Mouse (Mus musculus) right cerebral cortex, postnatal 4 days (tissue): Measurements from ENCODE around the gene Aprt.
"Not testable (repeated sequence)": the region's sequence is repeated elsewhere in the genome, so short reads cannot be mapped to it uniquely, and the experiment has no call there.

ENCODE experiments used
- DNase-seq: peaks from one replicate; pipeline ENCODE4 v3.0.0-alpha.2; 2022

The Aprt gene

DNA sequence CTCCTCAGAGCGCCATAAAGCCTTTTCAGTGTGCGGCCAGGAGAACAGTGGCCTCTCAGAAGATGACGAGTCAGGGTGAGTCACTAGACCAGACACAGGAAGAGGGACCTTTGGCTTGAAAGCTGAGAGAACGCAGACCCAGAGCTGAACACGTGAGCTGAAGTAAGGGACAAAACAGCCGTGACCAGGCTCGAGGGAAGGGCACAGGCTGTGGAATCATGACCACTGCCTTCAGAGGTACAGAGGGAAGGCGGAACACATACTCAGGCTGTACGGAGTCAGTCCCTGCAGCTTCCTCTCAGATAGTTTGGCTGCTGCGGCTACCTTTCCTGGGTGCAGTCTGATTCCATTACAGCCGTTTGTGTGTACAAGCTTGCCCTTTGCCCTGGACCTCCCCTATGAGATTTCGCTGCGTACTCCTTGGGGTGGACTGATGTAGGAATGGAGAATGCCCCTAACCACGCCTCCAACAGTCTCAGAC is 8.7 kb upstream of the Aprt start:
- DNase-seq = no peak

DNA sequence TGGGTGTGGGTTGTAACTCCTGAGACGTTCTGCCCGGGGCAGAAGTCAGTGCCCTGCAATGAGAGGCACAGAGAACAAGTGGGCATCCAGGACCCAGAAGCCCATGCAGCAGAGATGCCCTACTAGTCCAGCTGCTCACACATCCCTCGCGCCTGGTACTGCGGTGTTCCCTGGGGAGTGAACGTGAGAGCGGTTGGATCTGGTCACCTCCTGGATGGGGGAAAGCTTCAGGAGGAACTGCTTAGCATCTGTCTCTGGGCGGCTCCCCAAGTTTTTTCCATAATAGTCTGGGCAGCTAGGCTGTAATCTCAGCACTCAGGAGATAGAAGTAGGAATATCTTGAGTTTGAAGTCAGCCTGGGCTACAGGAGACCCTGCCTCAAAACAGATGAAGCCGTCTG is 8.3 kb upstream of the Aprt start:
- DNase-seq = no peak

DNA sequence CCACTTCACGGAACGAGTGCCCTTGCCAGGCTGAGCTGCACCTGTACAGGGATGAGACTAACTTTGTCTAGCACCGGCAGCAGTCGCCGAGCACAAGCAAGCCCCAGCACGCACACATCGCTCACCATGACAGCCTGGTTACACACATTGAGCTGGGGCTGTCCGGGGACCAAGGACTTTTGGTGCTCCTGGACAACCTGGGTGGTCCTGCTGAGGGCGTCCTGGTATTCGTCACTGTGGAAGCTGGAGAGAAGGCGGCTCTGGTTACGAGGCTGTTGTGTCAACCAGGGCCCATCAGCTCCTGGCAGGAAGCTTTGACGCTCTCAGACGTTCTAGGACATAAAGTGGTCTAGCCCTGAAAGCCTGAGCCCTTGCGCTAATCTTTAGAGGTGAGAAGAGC is 4.2 kb upstream of the Aprt start:
- no peak for DNase-seq

DNA sequence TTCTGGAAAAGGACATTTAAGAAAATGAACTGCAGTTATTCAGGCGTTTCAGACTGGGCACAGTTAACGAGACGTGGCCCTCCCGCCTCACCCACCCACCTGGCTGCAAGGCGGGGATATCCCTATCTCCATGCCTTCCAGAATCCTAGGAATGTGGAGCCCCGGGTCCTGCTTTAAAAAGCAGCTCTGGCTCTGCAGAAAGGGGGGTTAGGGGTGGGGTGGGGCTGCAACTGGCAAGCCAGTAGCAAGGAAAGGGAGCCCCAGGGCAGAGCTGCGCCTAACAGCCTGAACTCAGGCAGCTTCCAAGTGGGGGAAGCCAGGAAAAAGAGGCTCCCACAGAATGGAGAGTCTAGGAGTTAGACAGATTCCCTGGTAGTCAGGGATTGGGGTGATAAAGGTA is 2.5 kb upstream of the Aprt start:
- DNase-seq = no peak

DNA sequence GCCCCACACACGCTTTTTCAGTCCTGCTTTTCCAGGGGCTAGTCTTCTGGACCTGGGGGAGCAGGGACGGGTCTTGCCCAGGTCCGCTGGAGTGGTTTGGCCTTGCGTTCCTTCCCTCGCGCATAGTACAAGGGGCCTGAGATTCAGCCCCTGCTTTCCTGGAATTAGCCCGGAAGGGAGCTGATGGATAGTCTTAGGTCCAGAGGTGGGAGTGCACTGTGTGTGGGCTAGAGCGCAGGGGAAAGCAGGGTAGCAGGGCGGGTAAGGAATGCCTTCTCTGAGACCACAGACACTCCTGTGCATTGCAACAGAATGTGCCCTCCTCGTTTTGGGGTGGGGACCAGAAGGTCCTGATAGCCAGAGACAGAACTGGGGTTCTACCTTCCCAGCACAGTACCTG is 407 bp upstream of the Aprt start:
- no peak for DNase-seq

DNA sequence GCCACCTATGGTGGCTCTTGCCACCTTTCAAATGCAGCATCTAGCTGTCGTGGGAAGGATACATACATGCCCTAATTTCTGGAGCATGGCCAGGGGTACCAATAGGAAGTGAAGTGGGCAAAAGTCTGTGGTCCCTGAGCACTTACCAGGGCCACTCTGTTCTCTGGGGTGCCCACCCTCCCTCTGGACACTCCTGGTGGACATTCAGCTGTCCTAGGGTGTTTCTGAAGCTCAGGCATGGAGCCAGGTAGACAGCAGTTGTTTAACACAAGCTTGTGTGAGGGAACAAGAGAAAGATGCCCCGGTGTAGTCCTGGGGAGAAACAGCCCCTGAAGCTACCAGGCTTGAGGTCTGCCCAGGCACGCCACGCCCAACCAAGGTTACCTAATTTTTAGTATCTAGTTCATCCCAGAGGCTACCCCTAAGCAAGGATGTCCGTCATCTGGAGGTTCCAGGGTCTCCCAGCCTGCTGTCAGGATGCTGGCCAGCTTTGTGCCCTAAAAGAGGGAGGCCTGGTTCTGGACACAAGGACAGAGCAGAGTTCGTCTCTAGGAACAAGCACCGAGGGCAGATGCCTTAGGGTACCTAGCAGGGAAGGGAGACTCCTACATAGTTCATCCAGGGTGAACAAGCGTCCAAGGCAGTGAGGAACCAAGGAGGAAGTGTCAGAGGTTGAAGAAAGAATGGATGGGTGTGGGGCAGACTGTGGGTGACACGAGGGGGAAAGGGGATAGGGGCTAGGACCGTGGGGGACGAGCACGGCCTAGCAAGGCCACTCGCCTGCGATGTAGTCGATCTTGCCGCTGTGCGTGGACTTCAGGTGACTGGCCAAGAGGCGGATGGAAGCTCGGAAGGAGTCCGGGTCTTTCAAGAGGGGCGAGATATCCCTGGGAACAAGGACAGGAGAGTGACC is 718 bp downstream of the Aprt start:
- no peak for DNase-seq

DNA sequence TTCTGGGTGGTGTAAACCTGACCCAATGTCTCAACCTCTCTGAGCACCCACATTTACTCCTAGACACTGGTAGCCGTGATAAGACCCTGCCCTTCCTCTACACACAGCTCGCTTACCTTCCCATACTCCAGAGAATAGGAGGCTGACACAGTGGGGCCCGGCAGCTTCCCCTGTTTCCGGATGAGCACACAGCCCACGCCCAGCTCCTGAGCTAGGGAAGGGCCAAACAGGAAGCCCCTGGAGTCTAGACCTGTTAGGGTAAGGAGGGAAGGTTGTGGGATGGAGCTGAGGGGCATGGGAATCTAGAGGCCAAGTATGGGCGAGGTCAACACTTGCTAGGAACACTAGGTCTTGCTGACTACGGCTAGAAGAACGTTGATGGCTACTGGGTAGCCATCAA is 1.4 kb downstream of the Aprt start:
- DNase-seq = no peak

DNA sequence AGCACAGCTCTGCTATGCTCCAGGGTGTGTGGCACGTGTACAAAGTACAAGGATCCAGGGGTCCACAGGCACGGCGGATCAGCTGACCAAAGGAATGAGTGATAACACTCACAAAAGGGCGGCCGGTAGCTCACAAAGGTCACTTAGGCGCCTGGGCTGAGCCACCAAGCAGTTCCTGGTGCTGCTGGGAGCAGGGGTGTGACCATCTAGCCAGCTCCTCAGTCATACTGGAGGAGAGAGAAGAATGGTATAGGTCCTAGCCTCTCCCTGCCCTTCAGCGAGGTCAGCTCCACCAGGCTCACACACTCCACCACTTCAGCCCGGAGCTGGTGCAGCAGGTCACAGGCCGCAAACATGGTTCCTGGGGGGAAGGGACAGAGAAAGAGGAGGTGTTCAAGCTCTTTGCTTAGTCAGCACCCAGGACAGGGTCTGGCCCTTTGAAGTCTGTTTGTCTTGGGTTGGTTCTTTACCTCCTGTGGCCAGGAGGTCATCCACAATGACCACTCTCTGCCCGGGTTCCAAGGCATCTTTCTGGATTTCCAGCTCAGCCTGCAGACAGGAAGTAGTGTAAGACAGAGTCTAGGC is 1.9 kb downstream of the Aprt start:
- DNase-seq = no peak

DNA sequence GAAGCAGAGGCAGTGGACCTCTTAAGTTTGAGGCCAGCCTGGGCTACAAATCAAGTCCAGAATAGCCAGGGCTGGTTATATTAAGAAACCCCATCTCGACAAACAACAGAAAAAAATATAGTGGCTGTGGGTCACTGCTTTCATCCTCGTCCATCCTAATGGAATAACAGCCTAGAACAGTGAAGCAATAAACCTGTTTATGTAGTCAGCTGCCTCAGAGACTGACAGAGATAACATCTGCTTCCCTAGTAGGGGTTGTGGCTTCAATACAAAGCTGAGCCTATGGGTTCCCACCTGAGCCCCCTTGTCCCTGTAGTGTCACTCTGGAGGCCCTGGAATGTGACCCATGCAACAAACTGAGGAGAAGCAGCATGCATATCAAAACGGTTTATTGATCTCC is 2.4 kb downstream of the Aprt start:
- DNase-seq = no peak

DNA sequence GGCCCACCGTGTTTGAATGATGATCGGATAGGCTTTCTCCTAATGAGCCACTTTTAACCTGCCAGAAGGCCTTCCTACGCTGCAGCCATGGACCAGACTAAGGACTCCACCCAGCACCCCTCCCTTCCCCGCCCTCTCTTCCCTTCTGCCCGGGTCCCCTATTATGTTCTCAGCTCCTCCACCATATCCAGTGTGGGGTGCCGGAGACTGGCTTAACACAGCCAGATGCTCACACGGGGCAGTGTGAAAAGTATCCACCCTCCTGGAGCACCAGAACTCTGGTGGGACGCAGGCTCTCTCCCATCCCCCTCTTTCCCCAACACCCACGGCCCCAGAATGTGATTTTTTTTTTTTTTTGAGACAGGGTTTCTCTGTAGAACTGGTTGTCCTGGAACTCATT is 3.1 kb downstream of the Aprt start:
- DNase-seq = no peak

DNA sequence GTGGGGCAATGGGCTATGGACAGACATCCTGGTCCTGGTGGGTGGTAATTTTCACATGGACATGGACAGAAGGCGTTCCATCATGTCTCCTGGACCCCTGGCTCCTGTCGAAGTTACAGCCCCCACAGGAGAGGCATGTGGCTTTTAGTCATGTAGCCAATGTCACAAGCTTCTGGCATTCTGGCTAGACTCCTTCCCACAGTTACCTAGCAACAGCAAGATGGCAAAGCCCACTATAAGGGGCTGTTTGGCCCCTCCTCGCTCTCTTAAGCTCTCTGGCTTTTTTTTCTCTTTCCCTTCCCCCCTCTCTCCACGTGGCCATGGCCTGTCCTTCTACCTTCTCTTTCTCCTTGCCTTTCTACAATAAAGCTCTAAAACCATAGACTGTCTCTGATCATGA is 3.5 kb downstream of the Aprt start:
- DNase-seq = not testable (repeated sequence)

DNA sequence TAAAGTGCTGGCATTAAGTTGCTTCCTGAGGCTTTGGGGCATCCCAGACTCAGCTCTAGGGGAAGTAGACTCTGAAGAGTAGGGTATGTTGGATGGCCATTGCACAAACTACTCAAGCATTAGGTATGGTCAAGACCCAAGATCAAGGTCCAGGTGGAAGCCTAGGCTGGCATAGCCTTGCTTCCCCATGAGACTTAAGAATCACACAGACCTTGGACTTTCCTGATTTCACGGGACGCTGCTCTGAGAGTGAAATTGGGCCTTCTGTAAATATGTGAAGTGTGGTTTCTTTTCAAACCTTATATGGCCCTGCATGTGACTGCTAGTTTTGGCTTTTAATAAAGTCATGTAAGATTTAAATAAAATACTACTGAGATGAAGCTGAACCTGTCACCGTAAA is 4.0 kb downstream of the Aprt start:
- no peak for DNase-seq

DNA sequence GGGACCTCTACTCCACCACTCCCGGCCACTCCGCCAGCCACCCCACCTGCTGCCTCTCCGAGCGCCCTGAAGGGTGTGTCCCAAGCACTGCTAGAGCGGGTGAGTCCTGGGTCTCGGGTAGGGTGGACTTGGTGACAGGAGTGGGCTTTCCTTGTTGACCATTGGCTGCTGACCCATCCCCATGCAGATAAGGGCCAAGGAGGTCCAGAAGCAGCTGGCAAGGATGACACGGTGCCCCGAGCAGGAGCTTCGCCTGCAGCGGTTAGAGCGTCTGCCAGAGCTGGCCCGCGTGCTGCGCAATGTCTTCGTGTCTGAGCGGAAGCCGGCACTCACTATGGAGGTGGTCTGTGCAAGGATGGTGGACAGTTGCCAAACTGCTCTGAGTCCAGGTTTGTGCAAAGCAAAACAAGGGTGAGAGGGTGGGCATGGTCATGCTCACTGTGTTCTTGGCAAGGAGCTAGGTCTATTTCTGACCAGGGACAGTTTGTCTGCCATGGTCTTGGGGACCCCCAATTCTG is 4.9 kb downstream of the Aprt start:
- DNase-seq = no peak

DNA sequence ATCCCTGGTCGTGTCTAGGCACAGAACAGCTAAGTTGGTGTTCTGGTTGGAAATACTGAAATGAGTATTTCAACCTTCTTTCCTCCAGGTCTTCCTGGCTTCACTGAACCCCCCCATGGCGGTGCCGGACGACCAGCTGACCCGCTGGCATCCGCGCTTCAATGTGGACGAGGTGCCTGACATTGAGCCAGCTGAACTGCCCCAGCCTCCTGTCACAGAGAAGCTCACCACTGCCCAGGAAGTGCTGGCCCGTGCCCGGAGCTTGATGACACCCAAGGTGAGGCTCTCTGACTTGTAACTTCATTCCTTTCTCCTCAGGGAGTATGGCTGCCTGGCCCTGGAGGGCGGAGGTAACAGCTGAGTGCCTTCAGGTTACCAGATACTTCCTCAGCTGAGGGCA is 5.6 kb downstream of the Aprt start:
- no peak for DNase-seq

DNA sequence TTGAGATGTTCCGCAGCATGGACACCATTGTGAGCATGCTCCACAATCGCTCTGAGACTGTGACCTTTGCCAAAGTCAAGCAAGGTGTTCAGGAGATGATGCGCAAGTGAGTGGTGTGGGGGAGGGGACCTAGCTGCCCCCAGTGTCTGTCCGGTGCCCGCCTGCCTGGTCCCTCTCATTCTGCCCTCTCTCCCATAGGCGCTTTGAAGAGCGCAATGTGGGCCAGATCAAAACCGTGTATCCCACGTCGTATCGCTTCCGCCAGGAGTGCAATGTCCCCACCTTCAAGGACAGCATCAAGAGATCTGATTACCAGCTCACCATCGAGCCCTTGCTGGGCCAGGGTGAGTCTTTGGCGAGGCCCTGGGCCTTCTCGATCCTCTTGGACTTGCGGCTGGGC is 6.7 kb downstream of the Aprt start:
- DNase-seq = no peak

DNA sequence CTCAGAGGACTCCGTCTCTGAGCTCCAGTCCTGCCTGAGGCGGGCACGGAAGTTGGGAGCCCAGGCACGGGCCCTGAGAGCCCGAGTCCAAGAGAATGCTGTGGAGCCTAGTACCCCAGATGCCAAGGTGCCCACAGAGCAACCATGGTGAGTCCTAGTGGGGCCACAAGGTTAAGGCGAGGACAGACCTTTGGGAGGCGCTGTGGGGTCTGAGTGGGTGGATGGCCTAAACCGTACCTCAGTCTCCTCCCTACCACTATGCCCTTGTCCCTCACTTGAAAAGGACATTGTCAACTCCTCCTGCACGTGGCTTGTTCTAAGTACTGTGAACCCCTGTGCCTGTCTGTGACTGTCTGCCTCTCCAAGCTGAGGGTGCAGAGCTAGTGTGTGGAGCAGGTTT is 7.4 kb downstream of the Aprt start:
- no peak for DNase-seq

DNA sequence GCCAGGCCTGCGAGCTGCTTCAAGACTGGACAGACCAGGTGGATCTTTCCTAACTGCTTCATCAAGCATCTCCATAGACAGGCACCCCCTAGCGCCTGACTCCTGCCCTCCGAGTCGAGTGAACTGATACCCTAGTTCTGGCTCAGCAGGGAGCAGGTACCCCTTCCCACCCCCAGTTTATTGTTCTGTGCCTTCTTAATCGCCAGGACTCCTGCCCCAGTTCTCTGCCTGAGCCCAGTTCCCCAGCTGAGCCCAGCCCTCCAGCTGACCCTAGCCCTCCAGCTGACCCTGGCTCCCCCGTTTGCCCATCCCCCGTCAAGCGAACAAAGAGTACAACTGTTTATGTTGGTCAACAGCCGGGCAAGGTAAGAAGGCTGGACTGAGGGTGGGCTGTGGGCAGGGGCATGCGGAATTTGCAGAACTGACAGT is 7.8 kb downstream of the Aprt start:
- DNase-seq = no peak

DNA sequence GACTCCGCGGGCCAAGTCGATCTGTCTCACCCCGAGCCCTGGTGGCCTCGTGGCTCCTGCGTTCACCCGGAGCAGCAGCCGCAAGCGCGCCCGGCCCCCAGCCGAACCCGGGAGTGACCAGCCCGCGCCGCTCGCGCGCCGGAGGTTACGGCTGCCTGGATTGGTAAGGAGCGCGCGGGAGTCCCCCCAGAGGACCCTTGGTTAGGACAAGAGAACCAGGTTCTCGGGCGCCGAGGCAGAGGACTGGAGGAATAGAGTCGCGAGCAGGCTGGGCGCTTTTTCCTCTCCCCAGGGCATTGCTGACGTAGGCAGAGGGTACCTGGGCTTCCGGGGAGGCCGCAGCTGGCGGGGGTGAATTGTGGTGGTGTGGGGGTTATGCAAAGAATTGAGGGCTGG is 8.6 kb downstream of the Aprt start:
- DNase-seq = no peak

DNA sequence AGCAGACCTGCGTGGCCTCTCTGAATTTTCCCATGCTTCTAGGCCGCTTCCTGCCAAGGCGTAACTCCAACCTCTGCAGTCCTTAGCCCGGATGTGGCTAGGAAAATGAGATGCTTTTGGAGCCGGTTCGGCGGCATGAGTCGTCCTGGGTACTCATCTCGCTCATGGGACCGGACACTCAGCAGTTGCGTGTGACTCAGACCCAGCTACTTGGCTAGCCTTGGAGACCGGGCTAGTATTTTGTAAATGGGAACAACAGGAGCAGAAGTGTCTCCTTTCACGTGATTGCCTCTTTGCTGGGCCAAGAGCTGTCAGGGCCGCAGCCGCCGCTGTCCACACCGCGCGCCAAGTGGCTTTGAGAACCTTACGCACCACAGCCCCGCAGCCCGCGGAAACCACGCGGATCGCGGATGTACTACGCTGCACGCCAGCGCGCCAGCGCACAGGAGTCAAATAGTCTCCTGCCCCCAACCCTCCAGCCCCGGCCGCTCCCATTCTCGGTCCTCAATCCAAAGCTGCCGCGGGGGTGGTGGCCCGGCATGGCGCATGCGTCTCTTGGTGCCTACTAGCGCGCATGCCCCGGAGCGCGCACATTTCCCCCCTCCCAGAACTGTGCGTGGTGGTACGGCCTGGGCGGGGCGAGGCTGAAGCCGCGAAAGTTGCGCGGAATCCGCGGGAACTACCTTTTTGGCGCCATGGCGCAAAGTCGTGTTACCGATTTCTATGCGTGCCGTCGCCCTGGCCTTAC is 9.2 kb downstream of the Aprt start, which contains the start of gene Cdt1:
TSS of gene Cdt1 (plus strand) at position 655 of the 748 bp plus-strand sequence.
- peak; percentile 94 for DNase-seq

DNA sequence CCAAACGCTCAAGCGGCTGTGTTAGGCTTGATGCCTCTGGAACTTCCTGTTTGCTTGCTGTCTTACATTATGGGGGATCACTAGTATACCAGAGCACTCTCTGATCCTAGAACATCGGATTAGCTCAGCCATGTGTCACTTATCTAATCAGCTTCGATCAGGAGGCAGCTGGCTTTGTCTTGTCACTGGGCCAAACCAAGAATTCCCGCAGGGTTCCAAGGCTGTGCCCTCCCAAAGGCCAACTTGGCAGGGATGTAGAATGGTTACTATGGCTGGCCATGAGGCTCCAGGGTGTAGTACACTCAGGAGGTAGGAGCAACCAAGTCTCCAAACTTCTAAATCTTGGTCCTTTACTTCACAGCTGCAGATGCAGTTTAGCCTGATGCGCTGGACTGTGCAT is 9.9 kb downstream of the Aprt start:
- no peak for DNase-seq

DNA sequence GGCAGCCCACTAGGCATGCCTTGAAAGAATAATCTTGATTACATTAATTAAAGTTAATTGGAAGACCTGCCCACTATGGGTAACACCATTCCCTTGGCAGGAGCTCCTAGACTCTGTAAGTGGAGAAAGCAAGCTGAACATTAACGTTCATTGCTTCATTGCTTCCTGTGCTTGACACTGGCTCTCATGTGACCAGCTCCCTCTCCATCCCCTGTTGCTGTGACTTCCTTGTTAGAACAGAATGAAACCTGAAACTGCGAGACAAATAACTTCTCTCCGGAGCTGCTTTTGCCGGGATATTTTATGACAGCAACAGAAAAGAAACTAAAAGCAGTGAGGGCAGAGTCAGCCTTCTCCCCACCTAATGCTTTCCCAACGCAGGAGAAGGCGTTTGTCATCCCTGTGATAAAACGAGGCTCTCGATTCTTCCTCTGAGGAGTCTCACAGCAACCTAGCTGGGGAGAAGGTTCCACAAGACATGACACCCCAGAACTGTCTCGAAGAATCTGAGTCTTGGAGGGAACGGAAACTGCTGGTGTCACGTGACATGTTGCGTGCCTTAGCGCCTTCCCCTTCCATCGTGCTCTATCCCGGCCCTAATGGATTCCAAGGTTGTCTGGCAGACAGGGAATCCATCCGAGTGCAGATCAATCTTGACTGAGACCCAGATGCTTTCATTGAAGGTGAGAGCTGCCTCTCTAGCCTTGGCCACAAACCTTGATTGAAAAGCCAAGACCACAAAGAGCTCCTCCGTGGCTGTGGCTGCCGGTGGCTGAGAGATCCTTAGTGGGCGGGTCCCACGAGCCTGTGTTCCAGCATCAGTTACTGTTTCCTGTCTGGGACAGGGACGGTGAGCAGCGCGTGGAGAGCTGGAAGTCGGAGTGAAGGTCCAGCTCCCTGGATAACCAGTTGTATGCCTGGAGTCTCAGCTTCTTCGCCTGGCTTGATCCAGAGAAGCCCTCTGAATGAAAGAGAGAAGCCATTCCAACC is 12.1 kb downstream of the Aprt start:
- DNase-seq = no peak

DNA sequence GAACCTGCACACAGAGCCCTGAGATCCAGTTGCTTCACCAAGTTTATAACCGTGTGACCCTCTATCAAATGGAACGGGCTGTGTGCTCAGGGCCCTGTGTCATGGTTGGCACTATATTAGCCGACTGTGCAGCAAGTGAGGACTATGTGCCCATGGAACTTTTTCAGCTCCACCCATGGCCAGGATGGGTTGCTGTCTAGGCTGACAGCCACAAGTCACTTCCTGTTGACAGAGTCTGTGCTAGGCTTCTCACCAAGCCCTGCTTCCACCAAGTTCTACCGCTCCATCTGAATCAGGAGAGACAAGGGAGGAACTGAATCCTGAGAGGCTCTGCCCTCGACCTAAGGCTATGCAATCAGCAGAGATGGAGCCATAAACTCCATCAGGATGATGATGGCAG is 15.5 kb downstream of the Aprt start:
- DNase-seq = no peak
